In genomic region chr17:25831451-25832281, GRCm38 (mm10) we compare ENCODE assay signal across 8 mouse cellular contexts. TPM values are rescaled to one million over a fixed set of nuclear protein-coding genes. Genes with fewer than 3 reads are reported as not detected.
DNase-seq lines count a peak whose midpoint lies in the region; ATAC-seq lines count a peak whose summit lies in the region.

No protein-coding gene starts in this region.

- WGBS in lung, embryonic 16.5 days = 46% methylated on average over 21 of the region's 21 CpGs
- WGBS in liver, embryonic 12.5 days (ENCODE audit: insufficient replicate concordance) = 44% methylated on average over 21 of the region's 21 CpGs
- 48% methylated on average over 21 of the region's 21 CpGs for WGBS in stomach, embryonic 16.5 days

- peak overlapping the region; percentile 91 for H3K4me2 ChIP-seq in lung, embryonic 16.5 days (ENCODE audit: low read depth, low read length)
- H3K4me2 ChIP-seq in liver, embryonic 12.5 days = peak overlapping the region; percentile 84
- peak overlapping the region; percentile 88 for H3K4me2 ChIP-seq in stomach, embryonic 16.5 days (ENCODE audit: low read depth, low read length)

- peak overlapping the region; percentile 85 for H3K4me3 ChIP-seq in lung, embryonic 16.5 days (ENCODE audit: low read length)
- peak overlapping the region; percentile 84 for H3K4me3 ChIP-seq in liver, embryonic 12.5 days
- H3K4me3 ChIP-seq in stomach, embryonic 16.5 days (replicated peaks; ENCODE audit: low read length) = peak overlapping the region; percentile 90

- H3K27ac ChIP-seq in lung, embryonic 16.5 days (ENCODE audit: low read length) = peak overlapping the region; percentile 89
- H3K27ac ChIP-seq in liver, embryonic 12.5 days = peak overlapping the region; percentile 91
- peak overlapping the region; percentile 95 for H3K27ac ChIP-seq in stomach, embryonic 16.5 days (ENCODE audit: low read length)

- H3K9me3 ChIP-seq in lung, embryonic 16.5 days (ENCODE audit: control insufficient read depth, low read length) = no peaks in the 10 kb centered on the region
- no peaks in the 10 kb centered on the region for H3K9me3 ChIP-seq in liver, embryonic 12.5 days (replicated peaks)
- H3K9me3 ChIP-seq in stomach, embryonic 16.5 days (replicated peaks; ENCODE audit: control insufficient read depth, low read length) = no peaks in the 10 kb centered on the region

- no peaks in the 10 kb centered on the region for H3K27me3 ChIP-seq in lung, embryonic 16.5 days (ENCODE audit: control insufficient read depth, insufficient read depth, low read depth, low read length)
- H3K27me3 ChIP-seq in liver, embryonic 12.5 days (replicated peaks) = no peaks in the 10 kb centered on the region
- no peaks in the 10 kb centered on the region for H3K27me3 ChIP-seq in stomach, embryonic 16.5 days (ENCODE audit: control insufficient read depth, insufficient read depth, low read length)

- peak overlapping the region; percentile 90 for H3K9ac ChIP-seq in lung, embryonic 16.5 days (ENCODE audit: low read length)
- H3K9ac ChIP-seq in liver, embryonic 12.5 days = peak overlapping the region; percentile 92
- peak overlapping the region; percentile 92 for H3K9ac ChIP-seq in stomach, embryonic 16.5 days (ENCODE audit: low read length)

- DNase-seq in lung, postnatal 25 days (ENCODE audit: low spot score) = no peak
- peak; percentile 81 for DNase-seq in cerebellum, adult 9-11 months
- DNase-seq in heart, postnatal 4 days = peak; percentile 47
- no peak for DNase-seq in layer of hippocampus, adult 9-10 months (ENCODE audit: low spot score)
- DNase-seq in thymus, postnatal 4 days = no peak

- peaks cover 57% of the 10 kb centered on the region for H3K4me1 ChIP-seq in lung, embryonic 16.5 days (replicated peaks; ENCODE audit: control insufficient read depth, insufficient read depth, low read length)
- peaks cover 81% of the 10 kb centered on the region for H3K4me1 ChIP-seq in liver, embryonic 12.5 days
- H3K4me1 ChIP-seq in stomach, embryonic 16.5 days (ENCODE audit: control insufficient read depth, insufficient read depth, low read length) = peaks cover 57% of the 10 kb centered on the region

- ATAC-seq in lung, embryonic 16.5 days (ENCODE audit: low read depth) = no peak
- ATAC-seq in liver, embryonic 12.5 days = no peak
- no peak for ATAC-seq in stomach, embryonic 16.5 days (ENCODE audit: insufficient read depth, low FRiP score)

- H3K36me3 ChIP-seq in lung, embryonic 16.5 days (ENCODE audit: control insufficient read depth, insufficient read depth, low read length) = peaks cover 14% of the 10 kb centered on the region
- peaks cover 61% of the 10 kb centered on the region for H3K36me3 ChIP-seq in liver, embryonic 12.5 days
- H3K36me3 ChIP-seq in stomach, embryonic 16.5 days (ENCODE audit: control insufficient read depth, insufficient read depth, low read length) = peaks cover 28% of the 10 kb centered on the region

RNA-seq across cellular contexts. Expression of gene Stub1, which starts 1.5 kb away (rescaled TPM):
- 314 and 316 TPM in 2 replicates for polyA plus RNA-seq in lung, embryonic 16.5 days (2015; fragmentation: Nextera tagmentation; extraction: Ambion mirVana)
- total RNA-seq in heart, postnatal 4 days (2021) = 100 to 1,000 TPM; 149 to 158 TPM
- polyA plus RNA-seq in liver, embryonic 12.5 days (2016; fragmentation: Nextera tagmentation; extraction: Ambion mirVana) = 150 and 156 TPM in 2 replicates
- polyA plus RNA-seq in stomach, embryonic 16.5 days (2015; fragmentation: Nextera tagmentation; extraction: Ambion mirVana) = 312 and 314 TPM in 2 replicates

RNA-seq across cellular contexts. Expression of gene Jmjd8, which starts 3.0 kb away (rescaled TPM):
- 55.4 and 57.2 TPM in 2 replicates for polyA plus RNA-seq in lung, embryonic 16.5 days (2015; fragmentation: Nextera tagmentation; extraction: Ambion mirVana)
- 10 to 100 TPM; 34.7 to 37.4 TPM for total RNA-seq in heart, postnatal 4 days (2021)
- polyA plus RNA-seq in liver, embryonic 12.5 days (2016; fragmentation: Nextera tagmentation; extraction: Ambion mirVana) = 26.6 and 26.8 TPM in 2 replicates
- 56.7 and 58.1 TPM in 2 replicates for polyA plus RNA-seq in stomach, embryonic 16.5 days (2015; fragmentation: Nextera tagmentation; extraction: Ambion mirVana)

RNA-seq across cellular contexts. Expression of gene Rhbdl1, which starts 5.4 kb away (rescaled TPM):
- polyA plus RNA-seq in lung, embryonic 16.5 days (2015; fragmentation: Nextera tagmentation; extraction: Ambion mirVana) = 0.68 and 1.5 TPM in 2 replicates
- total RNA-seq in heart, postnatal 4 days (2021) = 1 to 10 TPM; 2.0 to 2.5 TPM
- polyA plus RNA-seq in liver, embryonic 12.5 days (2016; fragmentation: Nextera tagmentation; extraction: Ambion mirVana) = 0.80 and 0.89 TPM in 2 replicates
- polyA plus RNA-seq in stomach, embryonic 16.5 days (2015; fragmentation: Nextera tagmentation; extraction: Ambion mirVana) = 2.5 and 2.8 TPM in 2 replicates

RNA-seq across cellular contexts. Expression of gene Wdr24, which starts 8.2 kb away (rescaled TPM):
- 28.5 and 28.9 TPM in 2 replicates for polyA plus RNA-seq in lung, embryonic 16.5 days (2015; fragmentation: Nextera tagmentation; extraction: Ambion mirVana)
- total RNA-seq in heart, postnatal 4 days (2021) = 10 to 100 TPM in 1 of 2 experiments, 1 to 10 TPM in 1; 10.0 to 12.3 TPM
- 17.7 and 18.7 TPM in 2 replicates for polyA plus RNA-seq in liver, embryonic 12.5 days (2016; fragmentation: Nextera tagmentation; extraction: Ambion mirVana)
- 24.7 and 28.6 TPM in 2 replicates for polyA plus RNA-seq in stomach, embryonic 16.5 days (2015; fragmentation: Nextera tagmentation; extraction: Ambion mirVana)

RNA-seq across cellular contexts. Expression of gene Gm20683, which starts 9.9 kb away (rescaled TPM):
- 1.9 and 2.3 TPM in 2 replicates for polyA plus RNA-seq in lung, embryonic 16.5 days (2015; fragmentation: Nextera tagmentation; extraction: Ambion mirVana)
- total RNA-seq in heart, postnatal 4 days (2021) = 1 to 10 TPM; 1.8 to 2.6 TPM
- 0.43 and 0.64 TPM in 2 replicates for polyA plus RNA-seq in liver, embryonic 12.5 days (2016; fragmentation: Nextera tagmentation; extraction: Ambion mirVana)
- 2.7 and 3.4 TPM in 2 replicates for polyA plus RNA-seq in stomach, embryonic 16.5 days (2015; fragmentation: Nextera tagmentation; extraction: Ambion mirVana)

Comparison
In these comparisons a context has a peak if more than half of its experiments do, and no peak if none do; other contexts are left out.
1. DNase-seq: peak in cerebellum, adult 9-11 months (single experiment) and heart, postnatal 4 days (single experiment); none in lung, postnatal 25 days (single experiment), layer of hippocampus, adult 9-10 months (single experiment) and thymus, postnatal 4 days (single experiment).
2. Peak in every context shown above with its lines, with median percentiles within 50 percentile points of each other: H3K27ac ChIP-seq, H3K4me2 ChIP-seq, H3K4me3 ChIP-seq and H3K9ac ChIP-seq.